Mouse (Mus musculus) liver, embryonic 11.5 days (tissue): ENCODE measurements around the gene Nfkb1. TPM values are rescaled to one million over a fixed set of nuclear protein-coding genes. Genes with fewer than 3 reads are reported as not detected.

Experiments used
- ATAC-seq: fragments of 200-750 bp; cut with Nextera tagmentation; replicated peaks from 2 replicates; pipeline ENCODE4 v1.8.0; 2017; ENCODE audit warnings: moderate number of reproducible peaks, mild to moderate bottlenecking, moderate TSS enrichment, moderate library complexity; ENCODE audit not compliant: low FRiP score
- DNase-seq: peaks from one replicate; pipeline ENCODE4 v3.0.0-alpha.2; 2017; ENCODE audit warnings: low spot score
- H3K27ac ChIP-seq: fragments of 300-500 bp; sonication (generic); 2 replicates; pipeline ENCODE4 v1.5.1; 2014; ENCODE audit warnings: mild to moderate bottlenecking, low read depth, low read length, control low read depth
- H3K27me3 ChIP-seq: fragments of 300-500 bp; sonication (generic); replicated peaks from 2 replicates; pipeline ENCODE4 v1.6.1; 2014; ENCODE audit warnings: low read length, mixed read lengths; ENCODE audit not compliant: control insufficient read depth, insufficient read depth
- H3K36me3 ChIP-seq: fragments of 300-500 bp; sonication (generic); 2 replicates; pipeline ENCODE4 v1.6.1; 2014; ENCODE audit warnings: mild to moderate bottlenecking, low read length, moderate library complexity, mixed read lengths; ENCODE audit not compliant: control insufficient read depth, insufficient read depth
- H3K4me1 ChIP-seq: fragments of 300-500 bp; sonication (generic); replicated peaks from 2 replicates; pipeline ENCODE4 v1.6.1; 2014; ENCODE audit warnings: low read length, mixed read lengths; ENCODE audit not compliant: control insufficient read depth, insufficient read depth
- H3K4me2 ChIP-seq: fragments of 300-500 bp; sonication (generic); 2 replicates; pipeline ENCODE4 v1.6.1; 2014; ENCODE audit warnings: mild to moderate bottlenecking, control low read depth, moderate library complexity
- H3K4me3 ChIP-seq: fragments of 300-500 bp; sonication (generic); 2 replicates; pipeline ENCODE4 v1.5.1; 2014; ENCODE audit warnings: low read depth, low read length, control low read depth
- H3K9ac ChIP-seq: fragments of 300-500 bp; sonication (generic); 2 replicates; pipeline ENCODE4 v1.6.1; 2014; ENCODE audit warnings: low read depth, low read length, control low read depth
- H3K9me3 ChIP-seq: fragments of 300-500 bp; sonication (generic); 2 replicates; pipeline ENCODE4 v1.6.1; 2016; ENCODE audit warnings: low read length, inconsistent platforms, mixed read lengths; ENCODE audit not compliant: control insufficient read depth
- WGBS: fragments of 180-500 bp; shearing (Covaris S2); extraction: QIAGEN DNeasy Blood & Tissue Kit; methylation state at CpG from one replicate; pipeline ENCODE4 v1.1.7; 2014; 5-methylcytosine and 5-hydroxymethylcytosine counted together
- polyA plus RNA-seq: library from polyadenylated mRNA; unstranded; fragments of >200 nt; fragmentation: Nextera tagmentation; extraction: Ambion mirVana; gene quantifications from 2 replicates; pipeline ENCODE4 v1.2.1, GENCODE M21; 2014

Nfkb1 gene
- polyA plus RNA-seq, 1 experiment from 2014 or later, result 27.8 TPM

DNA sequence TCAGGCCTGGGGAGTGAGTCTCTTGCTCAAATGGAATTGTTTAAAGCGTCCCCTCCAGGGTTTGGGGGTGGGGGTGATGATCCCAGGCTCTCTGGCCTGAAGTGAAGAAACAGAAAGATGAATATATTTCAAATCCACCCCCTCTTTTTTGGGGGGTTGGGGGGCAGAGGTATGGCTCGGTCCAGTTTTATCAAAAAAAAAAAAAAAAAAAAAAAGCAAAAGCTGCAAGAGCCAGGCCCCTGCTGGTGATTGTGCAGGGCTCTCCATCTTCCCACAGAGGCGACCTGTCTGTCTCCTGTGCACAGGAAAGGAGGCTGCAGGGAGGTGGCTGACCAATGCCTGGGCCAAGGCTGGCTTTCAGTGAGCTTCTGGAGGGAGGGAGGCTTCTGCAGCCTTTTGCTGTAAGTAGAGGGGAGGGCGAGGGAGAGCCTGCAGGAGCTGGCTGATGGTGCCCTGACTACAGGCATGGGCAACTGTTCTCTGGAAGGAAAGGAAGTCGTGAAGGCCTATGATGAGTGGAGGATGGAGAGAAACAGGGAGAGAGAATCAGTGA lies 112.7 kb downstream of the Nfkb1 start:
- H3K4me2 ChIP-seq, result no peak overlapping the region
- no peaks in the 10 kb centered on the region for H3K27me3 ChIP-seq
- no peaks in the 10 kb centered on the region for H3K9me3 ChIP-seq
- ATAC-seq (no peak), DNase-seq (no peak)
- H3K27ac ChIP-seq, result no peak overlapping the region
- 51% methylated on average over 5 of the region's 5 CpGs for WGBS
- H3K36me3 ChIP-seq, result no peaks in the 10 kb centered on the region
- no peak overlapping the region for H3K9ac ChIP-seq
- no peak overlapping the region for H3K4me3 ChIP-seq
- no peaks in the 10 kb centered on the region; the same call in 1 of the 2 replicates for H3K4me1 ChIP-seq

DNA sequence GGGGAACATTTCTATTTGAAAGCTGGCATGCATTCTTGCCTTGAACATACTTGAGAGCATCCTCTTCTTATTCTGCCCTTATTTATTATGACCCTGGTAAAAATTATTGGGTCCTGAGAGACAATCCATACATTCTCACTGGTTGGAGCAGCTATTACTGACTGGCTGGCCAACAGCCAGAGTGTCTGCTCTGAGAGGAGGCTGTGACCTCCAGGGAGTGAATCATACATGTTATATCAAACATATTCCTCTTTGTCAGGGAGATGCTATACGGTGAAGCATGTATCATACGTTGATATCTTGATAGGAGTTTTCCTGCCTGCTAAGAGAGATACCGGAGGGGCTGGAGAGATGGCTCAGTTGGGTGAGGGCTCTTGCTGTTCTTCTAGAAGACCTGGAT lies 116.2 kb downstream of the Nfkb1 start:
- H3K4me3 ChIP-seq, result no peak overlapping the region
- H3K27me3 ChIP-seq, result no peaks in the 10 kb centered on the region
- H3K4me2 ChIP-seq, result no peak overlapping the region
- no peak for ATAC-seq
- 0 out of 2 replicates have a peak, but pooled peaks cover 2% of the 10 kb centered on the region for H3K36me3 ChIP-seq
- no peak overlapping the region for H3K27ac ChIP-seq
- H3K9ac ChIP-seq, result no peak overlapping the region
- 72% methylated on average over 3 of the region's 3 CpGs for WGBS
- DNase-seq, result no peak
- no peaks in the 10 kb centered on the region for H3K9me3 ChIP-seq
- no peaks in the 10 kb centered on the region for H3K4me1 ChIP-seq

DNA sequence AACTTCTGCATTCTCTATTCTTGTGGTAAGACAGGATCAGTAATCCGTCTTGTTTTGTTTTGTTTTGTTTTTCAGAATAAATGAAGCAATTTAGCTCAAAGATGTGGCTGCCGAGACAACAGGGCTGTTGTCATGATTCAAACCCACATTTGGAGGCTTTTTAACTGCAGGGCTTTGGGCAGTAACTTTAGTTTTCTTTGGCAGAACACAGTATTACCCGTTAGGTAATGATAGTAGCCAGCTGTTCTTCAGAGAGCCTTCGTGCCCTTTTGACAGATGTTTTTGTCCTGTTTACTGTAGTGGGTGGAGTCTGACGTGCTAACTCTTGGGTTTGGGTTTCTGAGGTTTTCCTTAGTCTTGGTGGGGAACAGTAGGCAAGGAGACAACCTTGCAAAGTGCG lies 118.3 kb downstream of the Nfkb1 start:
- 52% methylated on average over 6 of the region's 6 CpGs for WGBS
- no peak for DNase-seq
- H3K36me3 ChIP-seq, result 0 out of 2 replicates have a peak, but pooled peaks cover 2% of the 10 kb centered on the region
- no peaks in the 10 kb centered on the region for H3K27me3 ChIP-seq
- H3K9me3 ChIP-seq, result no peaks in the 10 kb centered on the region
- H3K4me2 ChIP-seq, result no peak overlapping the region
- H3K4me3 ChIP-seq, result no peak overlapping the region
- no peak overlapping the region for H3K27ac ChIP-seq
- no peak overlapping the region for H3K9ac ChIP-seq
- ATAC-seq, result no peak
- no peaks in the 10 kb centered on the region for H3K4me1 ChIP-seq

DNA sequence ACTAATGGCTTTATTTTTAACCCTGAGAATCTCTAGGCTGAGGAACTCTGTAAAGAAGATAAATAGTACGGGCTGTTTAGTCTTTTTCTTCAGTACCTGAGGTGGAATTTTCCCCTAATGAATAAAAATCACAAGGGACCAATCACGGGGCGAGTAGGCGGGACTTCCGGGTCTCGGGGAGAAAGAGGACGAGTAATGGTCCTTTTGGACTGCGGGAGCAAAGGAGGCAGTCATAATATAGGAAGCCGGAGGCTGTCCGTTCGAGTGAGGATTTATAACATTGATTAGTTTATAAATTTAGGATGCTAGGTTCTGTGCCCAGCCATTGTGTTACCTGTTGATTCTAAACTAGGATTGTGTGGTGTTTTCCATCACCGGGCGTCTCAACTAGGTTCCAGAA lies 119.8 kb downstream of the Nfkb1 start:
- Histone ChIP-seq H3K27ac (no peak overlapping the region), H3K9ac (no peak overlapping the region), H3K4me1 (no peaks in the 10 kb centered on the region), H3K27me3 (no peaks in the 10 kb centered on the region), H3K9me3 (no peaks in the 10 kb centered on the region), H3K4me3 (no peak overlapping the region), H3K4me2 (no peak overlapping the region), H3K36me3 (0 out of 2 replicates have a peak, but pooled peaks cover 2% of the 10 kb centered on the region)
- DNase-seq (no peak), ATAC-seq (no peak)
- 68% methylated on average over 13 of the region's 13 CpGs for whole genome bisulfite sequencing

DNA sequence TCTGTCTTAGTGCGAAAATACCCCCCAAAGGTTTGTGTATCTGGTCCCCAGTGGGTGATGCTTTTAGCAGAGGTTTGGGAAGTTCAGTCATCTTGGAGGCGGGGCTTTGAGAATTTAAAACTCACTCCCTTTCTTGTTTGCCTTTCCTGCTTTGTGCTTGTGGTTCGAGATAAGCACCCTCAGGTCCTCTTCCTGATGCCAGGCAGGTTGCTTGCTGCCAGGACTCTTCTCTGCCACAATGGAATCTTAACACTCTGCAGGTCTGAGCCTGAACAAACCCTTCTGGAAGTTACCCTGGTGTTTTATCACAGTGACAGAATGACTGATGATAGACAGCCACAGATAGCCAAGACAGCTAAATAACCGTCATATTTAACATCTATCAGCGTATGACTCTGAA lies 122.7 kb downstream of the Nfkb1 start:
- no peak overlapping the region for H3K4me2 ChIP-seq
- H3K9ac ChIP-seq, result no peak overlapping the region
- 0 out of 2 replicates have a peak, but pooled peaks cover 2% of the 10 kb centered on the region for H3K36me3 ChIP-seq
- ATAC-seq (no peak), DNase-seq (no peak)
- WGBS, result 38% methylated on average over 5 of the region's 5 CpGs
- H3K4me3 ChIP-seq, result no peak overlapping the region
- H3K27me3 ChIP-seq, result no peaks in the 10 kb centered on the region
- H3K4me1 ChIP-seq, result no peaks in the 10 kb centered on the region
- H3K9me3 ChIP-seq, result no peaks in the 10 kb centered on the region
- no peak overlapping the region for H3K27ac ChIP-seq

DNA sequence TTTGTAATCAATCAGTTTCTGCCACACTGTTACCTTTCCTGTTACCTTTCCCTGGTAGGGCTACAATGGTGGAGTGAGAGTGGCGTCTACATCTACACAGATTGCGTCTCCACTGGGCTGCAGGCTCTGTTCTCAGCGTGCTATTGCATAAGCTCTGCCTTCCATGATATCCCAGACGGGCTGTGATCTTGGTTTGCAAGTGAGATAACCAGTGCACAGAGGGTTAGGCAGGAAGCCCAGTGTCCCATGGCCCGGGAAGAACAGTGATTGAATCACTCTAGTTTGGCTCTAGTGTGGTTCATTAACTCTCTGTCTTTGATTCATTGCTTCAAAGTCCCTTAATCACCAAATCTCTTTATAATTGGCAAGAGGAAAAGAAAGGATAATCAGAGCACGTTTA lies 123.5 kb downstream of the Nfkb1 start:
- 59% methylated on average over 6 of the region's 6 CpGs for WGBS
- Histone ChIP-seq H3K9ac (no peak overlapping the region), H3K27me3 (no peaks in the 10 kb centered on the region), H3K4me2 (no peak overlapping the region), H3K27ac (no peak overlapping the region), H3K4me3 (no peak overlapping the region), H3K36me3 (0 out of 2 replicates have a peak, but pooled peaks cover 2% of the 10 kb centered on the region), H3K4me1 (no peaks in the 10 kb centered on the region), H3K9me3 (no peaks in the 10 kb centered on the region)
- DNase-seq, result no peak
- no peak for ATAC-seq

DNA sequence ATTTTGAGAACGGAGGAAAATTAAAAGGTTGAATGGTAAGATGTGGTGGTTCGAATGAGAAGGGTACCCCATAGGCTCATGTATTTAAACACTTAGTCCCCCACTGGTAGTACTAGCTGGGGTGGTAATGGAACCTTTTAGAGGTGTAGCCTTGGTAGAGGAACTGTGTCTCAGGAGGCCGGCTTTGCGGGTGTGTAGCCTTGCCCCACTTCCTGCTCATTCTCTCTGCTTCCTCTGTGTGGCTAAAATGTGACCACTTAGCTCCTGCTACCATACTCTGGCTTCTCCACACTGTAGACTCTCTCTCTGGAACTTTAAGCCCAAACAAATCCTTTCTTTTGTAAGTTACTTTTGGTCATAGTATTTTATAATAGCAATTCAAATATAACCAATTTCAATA lies 126.0 kb downstream of the Nfkb1 start:
- Histone ChIP-seq H3K9ac (no peak overlapping the region), H3K27ac (no peak overlapping the region), H3K4me1 (no peaks in the 10 kb centered on the region), H3K9me3 (no peaks in the 10 kb centered on the region), H3K4me2 (no peak overlapping the region), H3K27me3 (no peaks in the 10 kb centered on the region), H3K4me3 (no peak overlapping the region), H3K36me3 (no peaks in the 10 kb centered on the region)
- ATAC-seq (no peak), DNase-seq (no peak)
- 58% methylated on average over 4 of the region's 4 CpGs for WGBS

DNA sequence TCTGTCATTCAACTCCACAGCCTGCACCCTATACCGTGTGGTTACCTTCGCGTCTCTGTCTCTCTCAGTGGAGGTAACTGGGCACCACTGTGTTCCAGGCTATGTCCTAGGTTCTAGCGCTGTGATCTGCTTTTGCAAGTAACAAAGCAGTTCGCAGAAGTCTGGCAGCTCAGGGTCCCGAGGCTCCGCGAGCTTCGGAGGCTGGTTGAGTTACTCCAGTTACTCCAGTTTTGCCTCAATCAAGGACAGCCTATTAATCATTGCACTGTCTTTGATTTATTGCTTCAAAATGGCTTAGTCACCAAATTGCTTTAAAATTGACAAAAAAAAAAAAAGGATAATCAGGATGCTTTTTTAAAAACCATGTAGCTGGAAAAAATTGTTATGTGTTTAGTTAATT lies 126.6 kb downstream of the Nfkb1 start:
- H3K4me3 ChIP-seq, result no peak overlapping the region
- no peak overlapping the region for H3K4me2 ChIP-seq
- DNase-seq, result no peak
- no peaks in the 10 kb centered on the region for H3K27me3 ChIP-seq
- 87% methylated on average over 9 of the region's 9 CpGs for WGBS
- no peak for ATAC-seq
- no peaks in the 10 kb centered on the region for H3K9me3 ChIP-seq
- H3K36me3 ChIP-seq, result no peaks in the 10 kb centered on the region
- no peak overlapping the region for H3K27ac ChIP-seq
- no peak overlapping the region for H3K9ac ChIP-seq
- H3K4me1 ChIP-seq, result no peaks in the 10 kb centered on the region

DNA sequence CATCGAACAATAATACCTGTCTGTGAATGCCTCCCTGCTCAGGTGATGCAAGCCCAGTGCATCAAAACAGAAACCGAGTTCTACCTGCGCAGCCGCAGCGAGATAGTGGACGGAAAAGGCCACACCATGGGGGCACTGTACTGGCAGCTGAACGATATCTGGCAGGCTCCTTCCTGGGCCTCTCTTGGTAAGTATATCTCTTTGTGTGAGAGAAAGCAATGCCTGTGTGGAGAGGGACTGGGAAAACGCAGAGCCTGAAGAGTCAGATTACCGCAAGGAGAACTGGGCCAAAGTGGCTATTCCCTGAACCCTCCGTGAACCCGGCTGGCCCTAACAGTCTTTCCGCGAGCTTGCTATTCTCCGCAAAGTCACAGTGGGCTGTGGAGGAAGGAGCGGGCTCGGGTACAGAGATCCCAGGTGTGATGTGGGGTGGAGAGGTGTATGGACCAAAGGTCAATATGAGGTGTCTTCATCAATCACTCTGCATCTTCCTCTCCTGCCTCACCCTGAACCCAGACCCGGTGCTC lies 128.1 kb downstream of the Nfkb1 start:
- WGBS, result 83% methylated on average over 17 of the region's 17 CpGs
- H3K27me3 ChIP-seq, result no peaks in the 10 kb centered on the region
- H3K4me2 ChIP-seq, result no peak overlapping the region
- no peak overlapping the region for H3K27ac ChIP-seq
- H3K36me3 ChIP-seq, result no peaks in the 10 kb centered on the region
- H3K9ac ChIP-seq, result no peak overlapping the region
- H3K9me3 ChIP-seq, result no peaks in the 10 kb centered on the region
- H3K4me1 ChIP-seq, result no peaks in the 10 kb centered on the region
- DNase-seq (no peak), ATAC-seq (no peak)
- H3K4me3 ChIP-seq, result no peak overlapping the region
